Mouse (Mus musculus) lung, postnatal 0 days (tissue): ENCODE measurements around the gene Cux1.

Experiments used
- CTCF ChIP-seq: IDR thresholded peaks from 2 replicates; pipeline ENCODE4 v1.5.1; 2016; ENCODE audit warnings: antibody characterized with exemption, mild to moderate bottlenecking
- EP300 ChIP-seq: IDR thresholded peaks from 2 replicates; pipeline ENCODE4 v1.6.1; 2016; ENCODE audit warnings: antibody characterized with exemption, mild to moderate bottlenecking, control low read depth

DNA sequence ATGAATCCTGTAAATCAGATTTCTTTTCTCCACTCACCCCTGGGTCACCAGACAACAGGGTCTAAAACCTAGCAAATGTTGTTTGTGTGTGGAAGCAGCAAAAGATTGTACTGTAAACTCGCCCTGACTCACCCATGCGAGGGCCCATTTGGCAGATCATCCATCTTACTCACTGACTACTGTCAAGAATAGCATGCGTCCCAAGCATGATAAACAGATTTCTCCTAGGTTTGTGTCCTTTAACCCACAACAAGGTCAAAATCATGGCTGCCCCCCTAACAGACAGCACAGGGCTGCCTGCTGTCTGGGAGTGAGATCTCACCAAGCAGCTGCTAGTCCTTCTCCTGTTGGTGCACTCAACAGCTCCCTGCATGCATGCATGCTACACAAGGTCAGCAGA, 277.5 kb downstream of the Cux1 start:
- TF ChIP-seq CTCF = no peak
- TF ChIP-seq EP300 = no peak
